Mouse (Mus musculus): ENCODE results near the gene Vgf. TPM values are rescaled to one million over a fixed set of nuclear protein-coding genes. Genes with fewer than 3 reads are reported as not detected.

The Vgf gene
- total RNA-seq (2015; ENCODE audit: low replicate concordance) (not detected in 2 replicates), total RNA-seq (2017; ENCODE audit: low replicate concordance) (not detected in 2 replicates)

- no peak for ATAC-seq (replicated peaks; ENCODE audit: low FRiP score, poor library complexity, severe bottlenecking)
Observed at GRCm38 (mm10) chr5:137026092-137026491, at the start of gene Vgf. Gene Vgf, plus strand, starts transcription at chr5:137026392.

DNA sequence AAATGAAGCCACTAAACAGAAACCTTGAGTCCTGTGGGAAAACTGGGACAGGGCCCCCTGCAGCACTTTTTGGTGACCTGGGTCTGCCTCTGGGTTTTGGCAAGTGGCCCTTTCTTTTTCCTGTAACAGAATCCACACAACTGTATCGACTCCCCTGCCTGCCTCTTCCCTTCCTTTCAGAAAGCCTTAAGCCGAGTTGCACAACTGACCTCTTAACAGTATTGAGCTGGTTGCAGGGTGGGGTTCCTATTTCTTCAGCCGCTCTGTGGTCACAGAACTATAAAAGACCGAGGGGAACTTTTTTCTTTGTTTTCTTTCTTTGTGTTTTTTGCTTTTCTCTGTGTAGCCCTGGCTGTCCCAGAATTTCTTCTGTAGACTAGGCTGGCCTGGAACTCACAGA lies 48.4 kb upstream of the Vgf start:
- ATAC-seq (replicated peaks; ENCODE audit: low FRiP score, poor library complexity, severe bottlenecking), result no peak

DNA sequence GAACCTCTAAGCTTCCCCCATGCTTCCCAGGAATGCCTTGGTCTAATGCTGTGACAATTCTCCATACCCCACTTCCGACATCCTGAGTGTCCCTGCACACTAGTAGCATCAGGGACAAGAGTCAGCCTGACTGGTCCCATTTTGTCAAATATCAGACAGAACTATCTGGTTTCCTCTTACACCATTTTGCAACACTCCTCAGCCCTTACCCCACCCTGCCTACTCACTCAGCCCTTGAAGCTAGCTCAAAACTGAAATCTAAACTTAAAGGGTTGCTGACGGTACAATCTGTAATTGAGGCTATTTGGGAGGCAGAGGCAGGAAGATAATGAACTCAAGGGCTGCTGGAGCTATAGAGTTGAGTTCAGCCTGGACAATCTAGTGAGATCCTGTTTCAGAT lies 46.4 kb upstream of the Vgf start:
- no peak for ATAC-seq (replicated peaks; ENCODE audit: low FRiP score, poor library complexity, severe bottlenecking)

DNA sequence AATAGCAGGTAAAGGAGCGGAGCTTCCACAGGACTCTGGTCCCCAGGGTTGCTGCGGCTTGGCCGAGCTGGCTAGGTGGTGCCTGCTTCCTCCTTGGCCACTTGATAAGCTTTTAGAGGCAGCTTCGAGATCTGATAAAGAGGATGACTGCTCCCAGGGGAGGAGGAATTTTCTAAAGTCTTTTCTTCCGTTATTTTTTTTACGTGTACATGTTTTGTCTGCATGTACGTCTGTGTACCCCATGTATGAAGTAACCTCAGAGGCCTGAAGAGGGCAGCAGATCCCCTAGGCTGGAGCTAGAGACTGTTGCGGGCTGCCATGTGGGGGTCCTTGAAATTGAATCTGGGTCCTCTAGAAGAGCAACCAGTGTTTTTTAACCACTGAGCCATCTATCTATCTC lies 45.2 kb upstream of the Vgf start:
- no peak for ATAC-seq (replicated peaks; ENCODE audit: low FRiP score, poor library complexity, severe bottlenecking)

DNA sequence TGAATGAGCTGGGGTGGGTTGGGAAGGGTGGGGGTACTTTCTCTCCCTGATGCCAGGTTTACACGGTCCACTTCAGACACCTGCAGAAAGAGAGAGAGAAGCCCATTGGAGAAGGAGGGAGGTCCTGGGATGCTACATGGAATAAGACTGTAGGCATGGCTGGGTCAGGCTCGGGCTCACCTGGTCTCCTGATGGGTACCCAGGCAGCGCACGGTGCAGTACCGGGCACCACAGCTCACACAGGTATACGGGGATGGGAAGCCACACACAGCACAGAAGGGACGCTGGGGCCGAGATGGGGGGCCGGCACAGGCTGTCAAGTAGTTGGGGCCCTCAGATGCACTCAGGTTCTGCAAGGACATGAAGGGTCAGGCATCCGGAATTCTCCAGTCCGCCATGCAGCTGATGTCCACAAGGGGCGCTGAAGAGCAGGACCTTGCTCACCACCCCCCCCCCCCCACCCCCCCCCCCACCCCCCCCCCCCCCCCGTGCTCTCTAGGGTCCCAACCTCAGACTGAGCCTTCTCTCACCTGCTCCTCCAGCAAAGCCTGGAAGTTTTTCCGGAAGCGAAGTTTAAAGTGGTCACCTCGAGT lies 43.8 kb upstream of the Vgf start:
- ATAC-seq (replicated peaks; ENCODE audit: low FRiP score, poor library complexity, severe bottlenecking), result no peak

GRCm38 (mm10) chr5:136984828-136985227 lies 41.4 kb upstream of the Vgf start:
- no peak for ATAC-seq (replicated peaks; ENCODE audit: low FRiP score, poor library complexity, severe bottlenecking)

GRCm38 (mm10) chr5:136986695-136987137 lies 39.5 kb upstream of the Vgf start, which contains the start of gene Plod3:
Gene Plod3, plus strand, starts transcription at chr5:136987019.
- ATAC-seq (replicated peaks; ENCODE audit: low FRiP score, poor library complexity, severe bottlenecking), result peak; percentile 90

- peak; percentile 68 for ATAC-seq (replicated peaks; ENCODE audit: low FRiP score, poor library complexity, severe bottlenecking)
Observed at GRCm38 (mm10) chr5:136987138-136987933, 38.9 kb upstream of the Vgf start.

DNA sequence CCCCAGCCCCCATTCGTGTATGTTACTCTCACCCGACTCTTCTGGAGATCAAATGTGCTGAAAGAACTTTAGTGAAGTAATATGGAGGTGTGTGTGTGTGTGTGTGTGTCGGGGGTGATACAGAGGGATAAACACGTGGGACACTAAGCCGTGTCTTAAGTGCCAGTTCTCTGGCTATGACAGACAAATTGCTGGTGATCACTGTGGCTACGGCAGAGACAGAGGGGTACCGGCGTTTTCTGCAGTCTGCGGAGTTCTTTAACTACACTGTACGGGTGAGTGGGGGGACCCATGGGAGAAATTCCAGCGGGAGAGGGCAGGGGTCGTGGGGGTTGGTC lies 38.3 kb upstream of the Vgf start, which contains the start of gene Znhit1:
Gene Znhit1, minus strand, starts transcription at position 88 of the 338 bp plus-strand sequence.
- ATAC-seq (replicated peaks; ENCODE audit: low FRiP score, poor library complexity, severe bottlenecking), result no peak

DNA sequence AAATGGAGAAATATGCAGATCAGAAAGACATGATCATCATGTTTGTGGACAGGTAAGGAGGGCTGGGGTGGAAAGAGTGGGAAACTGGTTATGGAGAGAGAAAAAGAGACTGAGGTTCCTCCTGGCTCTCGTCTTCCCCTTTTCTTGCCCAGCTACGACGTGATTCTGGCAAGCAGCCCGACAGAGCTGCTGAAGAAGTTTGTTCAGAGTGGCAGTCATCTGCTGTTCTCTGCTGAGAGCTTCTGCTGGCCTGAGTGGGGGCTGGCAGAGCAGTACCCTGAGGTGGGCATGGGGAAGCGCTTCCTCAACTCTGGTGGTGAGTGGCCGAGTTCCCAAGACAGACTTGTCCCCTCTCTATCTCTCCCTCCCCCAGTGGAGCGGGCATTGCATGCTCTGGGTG lies 37.8 kb upstream of the Vgf start:
- no peak for ATAC-seq (replicated peaks; ENCODE audit: low FRiP score, poor library complexity, severe bottlenecking)

GRCm38 (mm10) chr5:136989801-136990200 lies 36.4 kb upstream of the Vgf start:
- ATAC-seq (replicated peaks; ENCODE audit: low FRiP score, poor library complexity, severe bottlenecking), result no peak

GRCm38 (mm10) chr5:136999449-136999848 lies 26.7 kb upstream of the Vgf start:
- no peak for ATAC-seq (replicated peaks; ENCODE audit: low FRiP score, poor library complexity, severe bottlenecking)

GRCm38 (mm10) chr5:137000612-137001011 lies 25.6 kb upstream of the Vgf start:
- no peak for ATAC-seq (replicated peaks; ENCODE audit: low FRiP score, poor library complexity, severe bottlenecking)

DNA sequence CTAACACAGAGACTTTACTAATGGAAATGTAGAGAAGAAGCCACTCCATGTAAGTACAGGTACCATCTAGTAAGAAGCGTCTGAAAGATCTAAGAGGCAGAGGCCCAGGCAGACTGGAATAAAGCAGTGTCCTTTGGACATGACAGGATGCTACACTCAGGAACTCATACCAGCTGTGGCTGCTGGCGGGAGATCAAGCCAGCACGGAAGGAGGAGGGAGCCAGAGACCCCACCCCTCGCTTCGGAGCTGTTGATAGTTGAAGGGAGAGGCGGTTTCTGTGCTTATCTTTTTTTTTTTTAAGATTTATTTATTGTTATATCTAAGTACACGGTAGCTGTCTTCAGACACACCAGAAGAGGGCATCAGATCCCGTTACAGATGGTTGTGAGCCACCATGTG lies 18.9 kb upstream of the Vgf start:
- no peak for ATAC-seq (replicated peaks; ENCODE audit: low FRiP score, poor library complexity, severe bottlenecking)

GRCm38 (mm10) chr5:137009988-137010387 lies 16.2 kb upstream of the Vgf start:
- ATAC-seq (replicated peaks; ENCODE audit: low FRiP score, poor library complexity, severe bottlenecking), result no peak

DNA sequence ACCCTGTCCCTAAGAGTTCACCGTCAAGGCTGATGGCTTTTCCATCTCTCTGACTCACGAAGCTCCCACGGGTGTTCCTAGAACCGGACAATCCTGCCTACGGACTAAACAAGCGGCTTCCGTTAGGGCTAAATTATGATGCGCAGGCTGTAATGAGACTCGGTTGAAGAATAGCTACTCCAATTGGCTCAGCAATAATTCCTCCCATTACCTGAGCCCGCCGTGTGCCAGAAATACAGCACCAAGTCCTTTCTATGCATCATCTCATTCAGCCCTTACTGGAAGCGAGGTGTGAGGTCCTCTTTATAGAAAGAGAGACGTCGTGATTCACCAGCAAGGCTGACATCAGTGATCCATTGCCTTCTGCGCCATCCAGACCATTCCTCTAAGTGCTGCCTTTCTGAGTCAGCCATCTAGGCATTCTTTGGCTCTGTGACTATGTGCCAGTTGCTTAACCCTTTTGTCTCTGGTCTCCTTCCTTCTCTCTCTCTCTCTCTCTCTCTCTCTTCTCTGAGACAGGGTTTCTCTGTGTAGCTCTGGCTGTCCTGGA lies 13.7 kb upstream of the Vgf start:
- no peak for ATAC-seq (replicated peaks; ENCODE audit: low FRiP score, poor library complexity, severe bottlenecking)

- ATAC-seq (replicated peaks; ENCODE audit: low FRiP score, poor library complexity, severe bottlenecking), result no peak
Observed at GRCm38 (mm10) chr5:137015913-137016312, 10.3 kb upstream of the Vgf start.

- no peak for ATAC-seq (replicated peaks; ENCODE audit: low FRiP score, poor library complexity, severe bottlenecking)
Observed at GRCm38 (mm10) chr5:137024318-137024717, 1.9 kb upstream of the Vgf start.

GRCm38 (mm10) chr5:137025132-137025531 lies 1.1 kb upstream of the Vgf start:
- ATAC-seq (replicated peaks; ENCODE audit: low FRiP score, poor library complexity, severe bottlenecking), result peak; percentile 82

GRCm38 (mm10) chr5:137028561-137029272 lies 2.5 kb downstream of the Vgf start:
- no peak for ATAC-seq (replicated peaks; ENCODE audit: low FRiP score, poor library complexity, severe bottlenecking)

DNA sequence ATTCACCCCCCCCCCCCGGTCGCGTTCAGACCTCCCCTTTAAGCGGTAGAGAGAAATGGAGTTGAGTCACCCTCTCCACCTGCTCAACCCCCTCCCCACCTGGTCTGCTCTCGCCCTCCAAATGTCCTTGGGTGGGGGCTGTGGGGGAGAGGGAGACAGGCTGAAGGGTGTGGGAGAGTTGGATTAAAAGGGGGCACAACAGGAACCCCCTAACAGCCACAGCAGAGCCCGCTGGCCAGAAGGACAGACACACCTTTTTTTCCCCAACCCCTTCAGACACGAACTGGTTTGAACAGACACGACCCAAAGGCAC lies 3.0 kb downstream of the Vgf start:
- ATAC-seq (replicated peaks; ENCODE audit: low FRiP score, poor library complexity, severe bottlenecking), result no peak

Measured in erythroid progenitor cell, adult 5-6 weeks (primary cell).